Mouse (Mus musculus) layer of hippocampus, adult 2 months (tissue): ENCODE measurements around the gene Cdkn2aipnl. TPM values are rescaled to one million over a fixed set of nuclear protein-coding genes. Genes with fewer than 3 reads are reported as not detected.

ENCODE experiments used
- DNase-seq, 2 experiments: peaks; one replicate each; pipeline ENCODE4 v3.0.0; 2022; ENCODE audit warnings: low spot score in 2 of 2
- H3K27ac ChIP-seq: fragments of 200-600 bp; 2 replicates; pipeline ENCODE4 v1.8.1; 2022
- H3K4me3 ChIP-seq: fragments of 200-600 bp; 2 replicates; pipeline ENCODE4 v1.8.1; 2022; ENCODE audit warnings: mild to moderate bottlenecking
- CTCF ChIP-seq: fragments of 200-600 bp; conservative IDR thresholded peaks from 2 replicates; pipeline ENCODE4 v1.8.1; 2022; ENCODE audit warnings: antibody characterized with exemption, mild to moderate bottlenecking, moderate library complexity
- total RNA-seq, 2 experiments: library from RNA; stranded (reverse); gene quantifications; 2 replicates each; pipeline ENCODE4 v1.2.3; 2021

The Cdkn2aipnl gene
- total RNA-seq, 2 experiments from 2014 or later, result 34.2 to 37.6 TPM

DNA sequence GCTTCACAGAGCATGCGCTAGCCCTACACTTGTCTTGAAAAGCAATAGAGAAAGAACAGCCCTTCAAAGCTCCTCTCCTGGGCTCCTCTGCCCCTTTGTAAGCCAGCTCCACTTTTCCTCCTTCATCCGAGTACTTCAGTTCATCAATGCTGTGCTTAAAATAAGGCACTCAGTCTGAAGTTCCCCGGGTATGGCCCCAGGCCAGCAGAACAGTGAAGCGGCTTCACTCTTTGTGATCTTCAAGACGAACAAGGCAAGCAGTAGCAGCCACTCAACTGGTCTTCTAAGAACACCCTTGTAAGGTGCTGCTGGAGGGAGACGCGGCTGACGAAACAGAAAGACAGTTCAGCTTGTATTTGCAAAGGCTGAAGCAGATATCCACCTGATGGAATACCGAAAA lies 11.3 kb upstream of the Cdkn2aipnl start:
- H3K4me3 ChIP-seq, result no peak overlapping the region
- H3K27ac ChIP-seq, result no peak overlapping the region
- DNase-seq, result no peak
- no peak for TF ChIP-seq CTCF

DNA sequence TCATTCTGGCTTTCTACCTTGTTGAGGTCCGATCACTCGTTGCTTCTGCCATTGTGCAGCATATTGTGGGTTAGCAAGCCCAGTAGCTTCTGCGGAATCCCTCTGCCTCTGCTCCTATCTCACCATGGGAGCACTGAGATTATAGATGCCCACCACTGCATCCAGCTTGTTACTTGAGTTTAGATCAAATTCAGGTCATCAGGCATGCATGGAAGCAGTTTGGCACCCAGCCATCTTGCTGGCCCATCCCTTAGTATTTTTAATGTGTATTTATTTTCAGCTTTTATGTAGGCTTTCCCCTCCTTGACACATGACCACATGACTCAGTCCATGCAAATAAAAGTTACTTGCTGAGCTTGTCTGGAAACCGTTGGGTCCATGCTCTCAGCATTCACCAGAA lies 9.7 kb upstream of the Cdkn2aipnl start:
- Histone ChIP-seq H3K27ac (no peak overlapping the region), H3K4me3 (no peak overlapping the region)
- no peak for DNase-seq
- TF ChIP-seq CTCF, result no peak

DNA sequence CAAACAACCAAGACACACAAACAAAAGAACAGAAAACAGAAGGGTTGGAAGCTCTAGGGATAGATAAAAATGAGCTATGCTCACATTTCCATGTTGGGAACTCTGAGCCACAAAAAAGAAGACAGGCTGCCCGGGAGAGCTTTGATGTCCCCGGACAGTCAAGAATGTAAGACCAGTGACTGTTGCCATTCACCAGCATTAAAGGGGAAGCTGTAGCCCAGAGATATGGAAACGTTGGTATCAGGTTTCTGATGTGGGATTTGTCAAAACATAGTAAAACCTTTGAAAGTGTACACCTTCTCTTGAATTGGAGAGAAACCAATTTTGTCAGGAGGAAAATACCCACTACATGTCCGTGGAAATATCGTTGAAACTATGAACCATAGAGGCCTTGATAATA lies 8.0 kb upstream of the Cdkn2aipnl start:
- no peak overlapping the region for H3K4me3 ChIP-seq
- no peak for DNase-seq
- TF ChIP-seq CTCF, result no peak
- no peak overlapping the region for H3K27ac ChIP-seq

DNA sequence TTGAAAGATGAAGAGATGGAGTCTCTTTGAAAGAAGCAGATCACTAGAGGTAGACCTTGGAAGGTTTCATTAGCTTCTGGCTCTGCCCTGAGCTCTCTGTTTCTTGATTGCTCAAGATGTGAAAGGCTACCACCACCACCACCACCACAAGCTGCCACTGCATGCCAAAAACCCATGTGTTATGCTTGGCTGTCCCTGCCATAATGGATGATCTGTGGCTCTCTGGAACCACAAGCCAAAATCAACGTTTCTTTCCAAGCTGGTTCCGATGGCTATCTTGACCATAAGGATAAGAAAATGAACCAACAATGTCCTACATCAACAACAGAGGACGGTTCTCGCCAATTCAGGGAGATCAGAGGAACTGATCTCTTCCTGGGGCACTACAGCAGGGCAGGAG lies 7.4 kb upstream of the Cdkn2aipnl start:
- Histone ChIP-seq H3K27ac (no peak overlapping the region), H3K4me3 (no peak overlapping the region)
- no peak for DNase-seq
- no peak for TF ChIP-seq CTCF

DNA sequence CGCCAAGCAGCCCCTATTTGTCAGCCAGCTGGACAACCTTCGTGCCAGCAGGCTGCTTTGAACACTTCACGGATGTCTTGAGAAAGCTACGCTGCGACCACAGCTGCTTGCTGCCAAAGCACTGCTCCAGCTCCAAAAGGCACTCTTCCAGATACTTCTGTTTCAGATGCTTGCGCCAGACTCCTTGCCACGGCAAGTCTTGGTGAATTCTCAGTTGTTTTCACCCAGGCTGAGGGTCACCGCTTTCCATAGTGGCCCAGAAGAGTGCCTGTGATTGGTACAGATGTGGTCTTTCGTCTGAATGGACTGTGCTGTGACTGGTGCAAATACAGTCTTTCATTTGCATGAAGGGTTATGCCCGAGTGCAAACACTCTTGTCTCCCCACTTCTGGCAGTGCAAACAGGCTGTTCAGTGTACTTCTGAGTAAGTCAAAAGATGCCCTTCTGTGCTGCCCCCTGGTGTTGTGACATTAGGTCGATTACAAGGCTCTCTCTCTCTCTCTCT lies 6.4 kb upstream of the Cdkn2aipnl start:
- Histone ChIP-seq H3K27ac (0 out of 2 replicates have a peak overlapping the region, but pooled peaks have one; percentile 10), H3K4me3 (no peak overlapping the region)
- peak; percentile 57 for TF ChIP-seq CTCF
- DNase-seq, result peak in 1 of 2 experiments; percentile 24

DNA sequence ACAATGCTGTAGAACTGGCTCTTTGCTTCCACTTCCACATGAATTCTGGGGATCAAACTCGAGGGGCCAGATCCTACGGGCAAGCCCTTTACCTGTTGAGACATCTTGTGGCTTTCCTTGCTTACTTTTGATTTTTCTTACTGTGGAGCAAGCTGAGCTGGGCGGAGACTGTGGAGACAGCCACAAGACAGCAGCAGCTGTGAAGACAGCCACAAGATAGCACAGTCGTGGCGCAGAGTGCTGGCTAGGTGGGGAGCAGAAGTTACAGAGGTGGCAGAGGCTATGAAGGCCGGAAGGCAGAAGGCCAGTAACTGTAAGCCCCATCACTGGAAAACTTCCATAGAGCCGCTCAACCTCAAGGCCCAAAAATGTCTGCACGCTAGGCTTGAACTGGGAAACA lies 5.7 kb upstream of the Cdkn2aipnl start:
- no peak overlapping the region for H3K27ac ChIP-seq
- DNase-seq, result no peak
- H3K4me3 ChIP-seq, result no peak overlapping the region
- no peak for TF ChIP-seq CTCF

DNA sequence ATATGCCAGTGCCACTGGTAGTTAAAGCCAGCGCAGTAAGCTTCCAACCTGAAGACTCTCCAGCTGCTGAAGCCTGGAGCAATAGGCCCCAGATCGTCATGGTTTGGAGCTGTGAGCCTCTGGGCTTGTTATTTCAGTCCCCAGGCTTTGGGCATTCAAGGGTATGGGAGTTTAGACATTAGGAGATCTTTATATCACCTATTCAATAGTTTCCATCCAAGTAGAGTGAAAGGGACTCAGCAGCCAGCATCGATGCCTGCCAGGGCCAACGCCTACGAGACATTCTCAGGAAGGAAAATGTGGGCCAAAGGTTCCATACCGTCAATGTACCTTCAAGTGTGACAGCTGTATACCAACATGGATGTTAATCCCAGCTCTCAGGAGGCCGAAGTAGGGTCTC lies 5.2 kb upstream of the Cdkn2aipnl start:
- no peak overlapping the region for H3K4me3 ChIP-seq
- no peak overlapping the region for H3K27ac ChIP-seq
- no peak for DNase-seq
- no peak for TF ChIP-seq CTCF

DNA sequence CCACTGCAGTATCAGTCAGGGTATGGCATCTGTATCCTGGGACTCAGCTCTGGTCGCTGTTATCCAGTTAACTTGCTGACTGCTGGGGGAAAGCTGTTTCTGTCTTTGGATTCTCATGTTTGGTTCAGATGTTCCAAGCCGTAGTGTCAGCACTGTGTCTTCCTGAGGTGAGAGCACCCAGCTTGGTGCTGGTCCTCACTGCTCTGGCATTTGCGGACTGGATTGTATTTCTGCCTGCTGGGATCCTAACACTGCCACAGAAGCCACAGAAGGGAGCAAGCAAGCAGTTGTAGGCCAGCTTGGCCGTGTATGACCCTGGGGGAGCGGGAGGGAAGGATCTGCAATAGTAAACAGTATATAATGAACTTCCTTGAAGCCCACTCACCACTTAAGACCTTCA lies 810 bp upstream of the Cdkn2aipnl start:
- Histone ChIP-seq H3K4me3 (no peak overlapping the region), H3K27ac (no peak overlapping the region)
- TF ChIP-seq CTCF, result no peak
- no peak for DNase-seq

DNA sequence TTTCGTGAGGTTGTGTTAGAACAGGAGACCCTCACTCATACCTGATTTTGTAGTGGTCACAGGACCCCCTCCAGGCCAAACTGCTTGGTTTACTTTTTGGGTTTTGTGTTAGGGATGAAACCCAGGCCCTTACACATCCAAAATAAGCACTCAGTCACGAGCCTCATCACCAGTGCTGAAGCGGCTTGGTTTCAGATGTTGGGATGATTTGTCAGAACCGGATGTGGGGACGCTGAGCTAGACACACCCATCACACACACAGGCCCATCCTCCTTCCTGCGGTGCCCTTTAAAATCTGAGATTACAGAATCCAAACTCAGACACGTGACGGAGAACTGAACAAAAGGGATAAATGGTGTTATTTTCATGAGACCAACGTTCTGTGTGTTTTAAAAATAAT lies 1.4 kb downstream of the Cdkn2aipnl start:
- no peak for TF ChIP-seq CTCF
- H3K27ac ChIP-seq, result no peak overlapping the region
- no peak overlapping the region for H3K4me3 ChIP-seq
- DNase-seq, result no peak

DNA sequence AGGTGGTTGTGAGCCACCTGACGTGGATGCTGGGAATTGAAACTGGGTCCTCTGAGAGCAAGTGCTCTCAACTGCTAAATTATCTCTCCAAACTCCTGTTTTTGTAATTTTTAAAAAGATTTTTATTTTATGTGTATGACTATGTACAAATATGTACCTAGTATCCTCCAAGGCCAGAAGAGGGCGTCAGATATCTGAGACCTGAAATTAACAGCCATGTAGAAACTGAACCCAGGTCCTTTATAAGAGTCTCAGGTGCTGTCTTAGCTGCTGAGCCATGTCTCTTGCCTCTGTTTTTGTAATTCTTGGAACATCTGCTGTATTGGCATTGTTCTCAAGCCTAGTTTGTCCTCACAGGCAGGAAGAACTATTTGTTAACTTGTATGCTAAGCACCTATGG lies 2.0 kb downstream of the Cdkn2aipnl start:
- no peak for DNase-seq
- TF ChIP-seq CTCF, result peak; percentile 28
- no peak overlapping the region for H3K4me3 ChIP-seq
- H3K27ac ChIP-seq, result no peak overlapping the region

DNA sequence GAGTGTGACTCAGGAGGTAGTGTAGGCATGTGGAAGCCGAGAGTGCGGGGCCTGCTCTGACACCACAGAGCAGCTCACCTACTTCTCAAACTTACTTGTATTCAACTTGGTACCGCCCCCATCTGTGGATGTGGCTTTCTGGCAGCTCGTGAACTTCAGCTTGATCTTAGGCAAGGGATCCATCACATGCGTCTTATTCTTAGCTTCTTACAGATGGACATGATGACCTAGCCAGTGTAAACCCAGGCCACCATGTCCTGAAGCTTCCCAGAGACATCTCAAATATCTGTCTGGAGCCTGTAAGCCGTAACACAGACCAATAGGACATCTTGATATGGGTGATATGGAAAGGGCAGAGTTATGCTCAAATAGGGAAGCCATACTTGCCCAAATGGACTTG lies 4.2 kb downstream of the Cdkn2aipnl start:
- H3K27ac ChIP-seq, result no peak overlapping the region
- H3K4me3 ChIP-seq, result no peak overlapping the region
- TF ChIP-seq CTCF, result no peak
- no peak for DNase-seq

DNA sequence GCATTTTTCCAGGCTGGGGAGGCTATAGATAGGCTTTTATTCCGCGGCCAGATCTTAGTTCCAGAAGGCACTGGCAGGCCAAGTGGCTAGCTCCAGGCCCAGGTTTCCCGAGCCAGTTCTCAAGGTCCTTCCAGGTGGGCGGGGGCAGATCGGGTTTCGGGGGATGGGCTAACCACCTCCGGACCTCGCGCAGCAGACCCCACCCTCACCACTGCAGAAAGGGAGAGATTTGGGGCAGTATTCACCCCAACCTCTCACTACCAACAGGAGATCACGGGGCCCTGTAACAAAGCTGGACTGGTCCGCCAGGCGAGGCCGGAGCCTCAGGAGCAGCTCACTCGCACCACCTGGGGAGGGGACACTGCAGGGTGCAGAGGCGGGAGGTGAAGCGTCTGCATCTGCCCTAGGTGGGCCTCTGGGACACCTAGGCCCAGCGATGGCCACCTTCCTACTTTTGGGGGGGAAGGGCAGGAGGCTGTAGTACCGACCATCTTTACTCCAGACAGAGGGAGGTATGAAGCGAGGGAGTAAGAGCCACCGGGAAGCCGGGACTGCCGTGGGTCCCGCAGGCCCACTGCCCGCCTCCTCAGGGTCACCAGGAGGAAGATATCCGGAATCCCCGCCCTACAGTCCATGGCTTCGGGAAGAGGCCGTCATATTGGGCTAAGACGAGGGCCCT lies 32.3 kb downstream of the Cdkn2aipnl start:
- Histone ChIP-seq H3K4me3 (peak overlapping the region; percentile 99), H3K27ac (peak overlapping the region; percentile 100)
- DNase-seq, result no peak
- TF ChIP-seq CTCF, result no peak

DNA sequence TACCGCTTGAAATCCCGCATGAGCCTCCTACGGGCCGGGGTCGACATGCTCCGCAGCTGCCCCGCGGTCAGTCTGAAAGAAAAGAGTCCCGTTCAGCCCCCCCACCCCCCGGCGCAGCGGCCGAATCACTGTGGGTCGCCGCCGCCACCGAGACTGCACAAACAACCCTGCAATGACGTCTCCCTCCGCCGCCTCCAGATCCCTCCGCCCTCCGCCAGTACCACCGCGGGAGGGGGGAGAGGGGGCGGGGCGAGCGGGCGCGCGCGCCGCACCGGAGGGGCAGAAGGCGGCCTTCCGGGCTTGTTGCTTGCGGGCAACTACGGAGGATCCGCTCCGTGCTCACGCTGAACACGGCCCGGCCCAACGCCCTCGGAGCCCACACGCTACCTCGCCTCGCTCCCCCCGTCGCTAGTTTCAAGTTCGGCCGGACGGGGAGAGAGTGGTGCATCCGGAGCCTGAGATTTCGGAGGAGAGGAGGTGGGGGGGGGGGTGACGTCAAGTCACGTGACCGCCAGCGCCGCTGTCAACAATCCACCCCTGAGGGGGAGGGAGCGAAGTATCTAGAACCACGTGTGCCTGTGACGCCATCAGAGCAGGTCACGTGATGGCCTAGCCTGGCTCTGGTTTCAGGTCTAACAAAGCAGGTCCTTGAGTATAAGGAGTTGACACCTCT lies 33.0 kb downstream of the Cdkn2aipnl start, which contains the start of gene Ube2b:
Gene Ube2b, minus strand, starts transcription at position 473 of the 673 bp plus-strand sequence.
- H3K4me3 ChIP-seq, result peak within 1 kb of the TSS; percentile 99
- H3K27ac ChIP-seq, result peak within 1 kb of the TSS; percentile 100
- peak; percentile 93 to 96 for DNase-seq
- no peak for TF ChIP-seq CTCF

DNA sequence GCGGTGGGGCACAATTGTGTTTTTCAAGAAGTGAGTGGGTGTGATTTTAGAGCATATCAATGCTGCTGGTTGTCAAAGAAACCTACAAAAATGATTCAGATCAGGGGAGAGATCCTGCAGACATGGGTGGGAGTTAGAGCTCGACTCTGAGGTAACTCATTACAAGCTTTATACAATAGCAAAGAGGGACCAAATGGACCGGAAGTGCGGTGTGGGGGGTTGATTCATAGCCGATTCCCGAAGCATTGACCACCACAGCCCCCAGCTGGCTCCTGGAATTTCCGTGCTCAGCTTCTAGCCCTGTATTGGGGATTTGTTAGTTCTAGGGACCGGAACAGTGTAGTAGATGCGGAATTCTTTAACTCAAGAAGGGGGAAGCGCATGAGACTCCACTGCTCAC lies 33.9 kb downstream of the Cdkn2aipnl start:
- no peak for DNase-seq
- no peak for TF ChIP-seq CTCF
- H3K27ac ChIP-seq, result peak overlapping the region; percentile 100
- peak overlapping the region; percentile 99; the same call in 1 of the 2 replicates for H3K4me3 ChIP-seq
